Mouse (Mus musculus) cerebellum, postnatal 25 days (tissue): ENCODE measurements around the gene Rnf144a.

ENCODE experiments used
- DNase-seq, 2 experiments: peaks; one replicate each; pipeline ENCODE4 v3.0.0; 2021; ENCODE audit warnings: mixed read lengths in 2 of 2

Rnf144a gene

GRCm38 (mm10) chr12:26314959-26315358 is 100.1 kb downstream of the Rnf144a start:
- peak; percentile 31 to 53 for DNase-seq

GRCm38 (mm10) chr12:26311548-26311947 is 103.5 kb downstream of the Rnf144a start:
- DNase-seq, result peak; percentile 68 to 81

DNA sequence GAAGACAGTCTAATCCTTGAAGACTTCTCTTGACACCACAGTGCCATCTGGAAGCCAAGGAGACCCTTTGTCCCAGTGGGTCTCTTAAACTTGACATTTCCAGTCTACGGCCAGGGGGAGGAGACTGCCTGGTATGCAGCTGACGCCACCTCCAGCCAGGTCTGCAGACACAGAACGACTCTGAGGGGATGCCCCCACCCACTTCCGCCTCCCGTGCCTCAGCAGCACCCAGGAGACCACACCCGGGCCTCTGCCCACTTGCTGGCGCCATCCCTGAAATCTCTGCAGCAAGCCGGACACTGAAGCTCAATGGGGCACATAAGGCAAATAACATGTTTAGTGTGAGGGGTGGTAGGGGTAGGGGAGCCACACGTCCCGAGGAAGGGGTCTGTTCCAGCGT is 104.8 kb downstream of the Rnf144a start:
- no peak for DNase-seq

DNA sequence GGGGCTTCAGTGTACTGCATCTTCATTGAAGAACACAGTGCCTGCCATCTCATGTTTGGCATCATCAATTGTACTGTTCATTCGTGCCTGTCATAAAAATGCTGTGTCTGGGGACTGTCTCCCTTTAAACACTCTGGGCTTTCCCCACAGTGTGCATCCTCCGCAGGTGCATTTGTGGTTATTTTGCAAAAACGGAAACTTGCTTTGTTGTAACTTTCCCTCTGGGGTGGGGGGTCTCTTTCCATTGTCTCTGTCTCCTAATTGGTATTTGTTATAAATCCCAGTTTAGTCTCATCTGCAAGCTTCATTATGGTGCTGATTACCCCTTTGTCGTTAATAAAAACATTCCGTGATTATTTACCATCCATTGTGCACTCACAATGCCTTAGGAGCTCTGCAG is 112.2 kb downstream of the Rnf144a start:
- DNase-seq, result no peak

- peak; percentile 75 to 84 for DNase-seq
Measured at GRCm38 (mm10) chr12:26299515-26300090, 115.5 kb downstream of the Rnf144a start.

DNA sequence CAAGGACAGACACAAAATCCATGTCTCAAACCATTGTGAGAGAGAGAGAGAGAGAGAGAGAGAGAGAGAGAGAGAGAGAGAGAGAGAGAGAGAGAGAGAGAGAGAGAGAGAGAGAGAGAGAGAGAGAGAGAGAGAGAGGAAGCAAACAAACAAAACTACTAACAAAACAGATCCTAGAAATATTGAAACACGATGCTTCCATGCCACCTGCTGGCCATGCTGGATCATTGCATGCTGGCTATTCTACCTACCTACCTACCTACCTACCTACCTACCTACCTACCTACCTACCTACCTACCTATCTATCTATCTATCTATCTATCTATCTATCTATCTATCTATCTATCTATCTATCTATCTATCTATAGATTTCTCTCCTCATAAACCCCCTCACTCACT is 119.1 kb downstream of the Rnf144a start:
- peak; percentile 45 to 72 for DNase-seq

GRCm38 (mm10) chr12:26289200-26289599 is 125.9 kb downstream of the Rnf144a start:
- no peak for DNase-seq

DNA sequence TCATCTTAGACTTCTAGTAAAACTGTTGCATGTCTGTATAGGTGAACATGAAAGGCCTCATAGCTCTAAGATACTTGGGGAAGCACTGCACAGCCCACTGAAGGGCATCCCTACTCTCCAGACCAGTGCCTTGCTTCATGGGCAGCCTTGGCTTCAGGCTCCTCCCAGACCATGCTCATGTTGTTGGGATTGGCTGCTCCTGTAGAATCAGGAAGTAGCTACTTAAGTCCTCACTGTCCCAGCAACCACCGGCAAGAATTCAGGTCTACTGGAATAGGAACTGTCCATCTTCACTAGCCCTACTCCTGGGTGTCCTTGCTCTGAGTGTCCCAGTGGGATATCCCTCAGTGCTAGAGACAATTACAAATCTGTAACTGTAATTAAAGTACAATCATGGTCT is 126.7 kb downstream of the Rnf144a start:
- DNase-seq, result no peak

DNA sequence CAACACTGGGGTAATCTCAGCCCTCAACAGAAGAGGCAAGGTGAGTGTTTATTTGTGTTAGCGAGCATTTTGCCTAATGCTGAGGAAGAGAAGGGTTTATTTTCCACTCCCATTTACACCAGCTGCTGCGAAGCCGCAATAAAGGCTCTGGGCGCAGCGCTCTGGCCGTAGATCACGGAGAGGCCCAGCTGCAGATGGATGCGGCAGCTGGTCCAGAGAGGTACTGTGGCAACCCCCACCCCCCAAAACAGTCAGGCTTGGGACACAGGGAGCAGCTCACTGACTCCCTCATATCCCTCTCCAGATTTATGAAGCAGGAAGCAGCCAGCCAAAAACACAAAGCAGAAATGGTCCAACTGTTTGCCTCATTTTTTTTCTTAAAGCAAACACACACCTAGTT is 129.1 kb downstream of the Rnf144a start:
- no peak for DNase-seq

- DNase-seq, result no peak
Measured at GRCm38 (mm10) chr12:26285460-26285859, 129.6 kb downstream of the Rnf144a start.

- DNase-seq, result no peak
Measured at GRCm38 (mm10) chr12:26280719-26281480, 134.2 kb downstream of the Rnf144a start.

GRCm38 (mm10) chr12:26277002-26277669 is 137.9 kb downstream of the Rnf144a start:
- peak; percentile 72 to 84 for DNase-seq

GRCm38 (mm10) chr12:26276556-26276955 is 138.5 kb downstream of the Rnf144a start:
- DNase-seq, result no peak
